Mouse (Mus musculus): Measurements from ENCODE around the gene Atg4d. TPM values are rescaled to one million over a fixed set of nuclear protein-coding genes. Genes with fewer than 3 reads are reported as not detected.
"Not testable (repeated sequence)": the region's sequence is repeated elsewhere in the genome, so short reads cannot be mapped to it uniquely, and the experiment has no call there.

Gene Atg4d
- total RNA-seq (2017), result 5.6 and 14.1 TPM in 2 replicates

GRCm38 (mm10) chr9:21265000-21265561, at the start of gene Atg4d:
Atg4d (plus strand) TSS chr9:21265293.
- peak; percentile 95 to 96 for ATAC-seq (replicated peaks in 1 of 2; ENCODE audit: insufficient read depth in 1 of 2, low FRiP score in 2 of 2, low TSS enrichment in 1 of 2, low read depth in 1 of 2, poor library complexity in 2 of 2, severe bottlenecking in 2 of 2)

- no peak for ATAC-seq (replicated peaks in 1 of 2; ENCODE audit: insufficient read depth in 1 of 2, low FRiP score in 2 of 2, low TSS enrichment in 1 of 2, low read depth in 1 of 2, poor library complexity in 2 of 2, severe bottlenecking in 2 of 2)
Measured at GRCm38 (mm10) chr9:21216050-21216841, 48.8 kb upstream of the Atg4d start.

DNA sequence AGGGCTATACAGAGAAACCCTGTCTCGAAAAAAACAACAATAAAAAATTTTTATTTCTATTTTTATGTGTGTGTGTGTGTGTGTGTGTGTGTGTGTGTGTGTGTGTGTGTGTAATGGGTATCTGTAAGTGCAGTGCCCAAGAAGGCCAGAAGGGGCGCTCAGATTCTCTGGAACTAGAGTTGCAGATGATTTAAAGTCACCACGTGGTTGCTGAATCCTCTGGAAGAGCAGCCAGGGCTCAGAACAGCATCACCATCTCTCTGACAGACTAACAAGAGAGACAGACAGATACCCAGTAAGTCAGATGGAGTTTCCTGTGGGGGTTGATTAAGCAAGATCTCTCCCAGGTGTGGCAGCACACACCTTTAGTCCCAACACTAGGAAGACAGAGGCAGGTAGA, 45.3 kb upstream of the Atg4d start:
- no peak for ATAC-seq (replicated peaks in 1 of 2; ENCODE audit: insufficient read depth in 1 of 2, low FRiP score in 2 of 2, low TSS enrichment in 1 of 2, low read depth in 1 of 2, poor library complexity in 2 of 2, severe bottlenecking in 2 of 2)

DNA sequence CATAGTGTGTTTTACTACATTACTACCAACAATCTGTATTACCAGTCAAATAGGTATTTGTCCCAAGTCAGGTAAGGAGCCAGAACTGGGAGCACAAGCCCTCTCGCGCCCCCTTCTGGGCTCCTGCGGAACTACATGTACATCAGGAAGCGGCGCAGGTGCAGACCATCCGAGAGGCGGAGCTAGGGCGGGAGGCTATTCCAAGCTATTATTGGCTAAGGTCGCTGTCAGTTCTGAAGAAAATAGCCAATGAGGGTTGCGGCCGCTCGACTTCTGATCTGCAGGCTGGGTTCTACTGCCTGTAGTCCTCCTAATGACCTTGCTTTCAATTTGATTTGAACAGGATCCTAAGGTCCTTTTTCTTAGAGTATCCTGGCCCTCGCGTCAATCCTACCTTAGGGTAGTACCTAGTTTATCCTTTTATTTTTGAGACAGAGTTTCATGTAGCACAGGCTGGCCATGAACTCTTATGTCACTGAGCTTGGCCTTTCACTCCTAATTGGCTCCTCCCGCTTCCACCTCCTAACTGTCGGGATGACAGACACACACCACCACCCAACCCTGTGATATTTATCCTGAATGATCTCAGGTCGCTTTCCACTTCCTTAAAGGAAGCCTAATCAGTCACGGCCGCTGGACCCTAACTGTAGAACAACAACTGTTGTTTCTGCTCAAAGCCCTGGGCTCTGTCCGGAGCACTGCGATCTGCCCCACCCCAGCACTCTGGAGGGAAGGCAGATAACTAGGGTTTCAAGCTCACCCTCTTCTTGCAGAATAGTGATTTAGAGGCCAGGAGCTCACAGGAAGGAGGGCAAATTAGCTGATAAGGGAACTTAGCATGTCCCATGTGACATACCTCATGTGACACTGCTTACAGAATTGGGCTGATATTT, 44.4 kb upstream of the Atg4d start:
- ATAC-seq (replicated peaks in 1 of 2; ENCODE audit: insufficient read depth in 1 of 2, low FRiP score in 2 of 2, low TSS enrichment in 1 of 2, low read depth in 1 of 2, poor library complexity in 2 of 2, severe bottlenecking in 2 of 2), result peak; percentile 94 to 96

GRCm38 (mm10) chr9:21221383-21221929, 43.6 kb upstream of the Atg4d start:
- ATAC-seq (replicated peaks in 1 of 2; ENCODE audit: insufficient read depth in 1 of 2, low FRiP score in 2 of 2, low TSS enrichment in 1 of 2, low read depth in 1 of 2, poor library complexity in 2 of 2, severe bottlenecking in 2 of 2), result peak; percentile 62 to 65

GRCm38 (mm10) chr9:21223490-21223889, 41.6 kb upstream of the Atg4d start:
- not testable (repeated sequence) for ATAC-seq (replicated peaks in 1 of 2; ENCODE audit: insufficient read depth in 1 of 2, low FRiP score in 2 of 2, low TSS enrichment in 1 of 2, low read depth in 1 of 2, poor library complexity in 2 of 2, severe bottlenecking in 2 of 2)

GRCm38 (mm10) chr9:21223906-21224305, 41.2 kb upstream of the Atg4d start:
- no peak for ATAC-seq (replicated peaks in 1 of 2; ENCODE audit: insufficient read depth in 1 of 2, low FRiP score in 2 of 2, low TSS enrichment in 1 of 2, low read depth in 1 of 2, poor library complexity in 2 of 2, severe bottlenecking in 2 of 2)

GRCm38 (mm10) chr9:21224576-21225414, 40.3 kb upstream of the Atg4d start:
- ATAC-seq (replicated peaks in 1 of 2; ENCODE audit: insufficient read depth in 1 of 2, low FRiP score in 2 of 2, low TSS enrichment in 1 of 2, low read depth in 1 of 2, poor library complexity in 2 of 2, severe bottlenecking in 2 of 2), result no peak

GRCm38 (mm10) chr9:21225415-21225758, 39.7 kb upstream of the Atg4d start:
- ATAC-seq (replicated peaks in 1 of 2; ENCODE audit: insufficient read depth in 1 of 2, low FRiP score in 2 of 2, low TSS enrichment in 1 of 2, low read depth in 1 of 2, poor library complexity in 2 of 2, severe bottlenecking in 2 of 2), result no peak

GRCm38 (mm10) chr9:21227342-21227741, 37.8 kb upstream of the Atg4d start:
- peak; percentile 58 to 71 for ATAC-seq (replicated peaks in 1 of 2; ENCODE audit: insufficient read depth in 1 of 2, low FRiP score in 2 of 2, low TSS enrichment in 1 of 2, low read depth in 1 of 2, poor library complexity in 2 of 2, severe bottlenecking in 2 of 2)

DNA sequence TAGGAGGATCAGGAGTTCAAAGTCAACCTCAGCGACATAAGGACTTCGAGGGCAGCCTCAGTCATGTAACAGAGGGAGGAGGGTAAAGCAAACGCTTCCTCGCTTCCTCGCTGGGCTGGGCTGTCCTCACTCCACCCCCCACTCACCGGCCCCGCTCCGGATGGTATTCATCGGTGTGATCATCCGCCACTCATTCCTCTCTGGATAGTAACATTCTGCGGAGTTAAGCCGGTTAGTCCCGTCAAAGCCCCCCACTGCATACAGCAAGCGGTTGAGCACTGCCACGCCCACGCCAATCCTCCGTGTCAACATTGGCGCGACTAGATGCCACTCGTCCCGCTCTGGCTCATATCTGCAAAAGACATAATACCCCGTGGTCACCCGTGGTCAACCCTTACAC, 33.5 kb upstream of the Atg4d start:
- no peak for ATAC-seq (replicated peaks in 1 of 2; ENCODE audit: insufficient read depth in 1 of 2, low FRiP score in 2 of 2, low TSS enrichment in 1 of 2, low read depth in 1 of 2, poor library complexity in 2 of 2, severe bottlenecking in 2 of 2)

- no peak for ATAC-seq (replicated peaks in 1 of 2; ENCODE audit: insufficient read depth in 1 of 2, low FRiP score in 2 of 2, low TSS enrichment in 1 of 2, low read depth in 1 of 2, poor library complexity in 2 of 2, severe bottlenecking in 2 of 2)
Measured at GRCm38 (mm10) chr9:21232867-21233266, 32.2 kb upstream of the Atg4d start.

DNA sequence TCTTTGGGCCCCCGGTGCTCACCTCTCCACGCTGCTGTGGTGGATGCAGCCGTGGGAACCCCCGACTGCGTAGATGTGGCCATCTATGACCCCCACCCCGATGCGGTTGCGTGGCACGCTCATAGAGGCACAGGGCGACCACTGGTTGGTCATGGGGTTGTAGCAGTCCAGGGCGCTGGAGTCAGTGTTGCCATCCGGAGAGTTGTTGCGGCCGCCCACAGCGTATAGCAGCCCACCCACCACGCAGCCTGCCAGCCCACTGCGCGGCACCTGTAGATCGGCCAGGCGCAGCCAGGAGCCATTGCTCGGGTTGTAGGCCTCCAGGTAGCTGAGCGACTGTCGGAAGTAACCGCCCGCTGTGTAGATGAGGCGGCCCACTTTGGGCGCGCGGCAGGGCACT, 31.7 kb upstream of the Atg4d start:
- no peak for ATAC-seq (replicated peaks in 1 of 2; ENCODE audit: insufficient read depth in 1 of 2, low FRiP score in 2 of 2, low TSS enrichment in 1 of 2, low read depth in 1 of 2, poor library complexity in 2 of 2, severe bottlenecking in 2 of 2)

DNA sequence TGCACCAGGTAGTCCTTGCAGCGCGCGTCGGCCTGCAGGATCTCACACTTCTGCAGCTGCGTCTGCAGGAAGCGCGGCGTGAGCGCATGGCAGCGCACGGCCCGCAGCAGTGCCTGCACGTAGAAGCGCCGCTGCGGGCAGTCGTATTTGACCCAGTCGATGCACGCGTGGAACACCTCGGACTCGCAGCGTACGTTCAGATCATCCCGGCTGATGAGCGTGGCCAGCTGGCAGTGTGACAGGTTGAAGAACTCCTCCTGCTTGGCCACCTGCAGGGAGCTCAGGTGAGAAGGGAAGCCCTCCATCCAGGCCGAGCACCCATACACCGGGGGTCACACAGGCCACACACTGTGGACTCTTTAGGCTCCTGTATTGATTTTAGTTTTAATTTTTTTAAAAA, 31.3 kb upstream of the Atg4d start:
- ATAC-seq (replicated peaks in 1 of 2; ENCODE audit: insufficient read depth in 1 of 2, low FRiP score in 2 of 2, low TSS enrichment in 1 of 2, low read depth in 1 of 2, poor library complexity in 2 of 2, severe bottlenecking in 2 of 2), result no peak

DNA sequence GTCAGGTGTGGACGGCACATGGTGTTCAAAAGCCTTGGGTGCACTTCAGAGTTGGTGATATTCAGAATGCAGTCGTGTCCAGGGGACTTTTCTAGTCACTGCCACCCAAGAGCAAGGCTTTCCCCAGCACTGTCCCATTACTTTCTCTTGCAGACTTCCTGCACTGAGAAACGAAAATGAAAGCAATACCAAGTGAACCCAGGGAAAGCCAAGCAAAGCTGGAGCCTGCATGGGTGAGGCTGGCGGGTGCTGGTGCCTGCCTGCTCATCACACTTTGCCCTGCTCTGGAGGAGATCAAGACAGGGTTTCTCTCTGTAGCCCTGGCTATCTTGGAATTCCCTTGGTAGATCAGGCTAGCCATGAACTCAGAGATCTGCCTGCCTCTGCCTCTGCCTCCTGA, 29.8 kb upstream of the Atg4d start:
- ATAC-seq (replicated peaks in 1 of 2; ENCODE audit: insufficient read depth in 1 of 2, low FRiP score in 2 of 2, low TSS enrichment in 1 of 2, low read depth in 1 of 2, poor library complexity in 2 of 2, severe bottlenecking in 2 of 2), result no peak; a peak in 1 of 4 replicates

DNA sequence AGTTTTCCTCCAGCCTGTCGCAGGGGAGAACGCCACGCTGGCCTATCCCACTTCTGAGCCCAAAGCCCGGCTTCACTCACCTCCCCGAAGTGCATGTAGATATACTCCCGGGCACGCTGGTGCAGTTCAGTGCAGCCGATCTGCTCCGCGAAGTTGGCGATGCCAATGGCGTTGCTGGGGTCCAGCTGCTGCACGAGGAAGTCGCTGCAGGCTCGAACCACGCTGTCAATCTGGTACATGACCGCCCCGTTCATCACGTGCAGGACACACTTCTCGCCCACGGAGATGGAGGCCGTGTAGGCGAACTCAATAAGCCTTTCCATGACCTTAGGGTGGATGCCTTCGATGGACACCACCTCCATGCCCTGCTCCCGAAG, 28.1 kb upstream of the Atg4d start:
- ATAC-seq (replicated peaks in 1 of 2; ENCODE audit: insufficient read depth in 1 of 2, low FRiP score in 2 of 2, low TSS enrichment in 1 of 2, low read depth in 1 of 2, poor library complexity in 2 of 2, severe bottlenecking in 2 of 2), result no peak

DNA sequence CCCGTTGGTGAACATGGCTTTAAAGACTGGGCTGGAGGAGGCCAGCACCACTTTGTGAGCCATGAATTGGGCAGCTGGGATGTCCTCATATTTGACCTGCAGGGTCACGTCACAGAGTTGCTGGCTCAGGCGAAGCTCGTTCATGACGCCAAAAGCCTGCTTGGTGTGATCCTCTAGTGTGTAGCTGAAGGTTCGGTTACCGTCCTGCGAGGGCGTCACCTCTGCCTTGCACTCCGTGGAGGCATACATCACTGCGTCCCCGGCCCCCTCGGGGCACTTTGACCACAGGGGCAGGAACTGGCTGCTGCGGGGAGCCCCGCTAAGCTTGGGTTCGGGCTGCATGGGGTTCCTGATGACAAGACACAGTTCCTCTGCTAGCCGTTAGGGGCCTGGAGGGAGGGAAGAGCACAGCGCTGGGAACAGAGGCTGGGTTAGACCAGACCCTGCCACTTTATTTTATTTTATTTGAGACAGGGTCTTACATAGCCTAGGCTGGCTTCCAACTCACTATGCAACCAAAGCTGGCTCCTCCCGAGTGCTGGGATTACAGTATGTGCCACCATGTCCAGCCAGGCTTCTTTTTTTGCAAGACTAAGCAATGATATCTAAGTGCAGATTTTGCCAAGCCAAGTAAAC, 27.6 kb upstream of the Atg4d start:
- ATAC-seq (replicated peaks in 1 of 2; ENCODE audit: insufficient read depth in 1 of 2, low FRiP score in 2 of 2, low TSS enrichment in 1 of 2, low read depth in 1 of 2, poor library complexity in 2 of 2, severe bottlenecking in 2 of 2), result peak; percentile 50 to 57

All from hematopoietic stem cell, adult 5-6 weeks (primary cell).